Mouse (Mus musculus): Measurements from ENCODE around the gene Asxl1.
A peak's percentile ranks its signal among the peaks of the same experiment; 100 is the strongest.

Gene Asxl1

DNA sequence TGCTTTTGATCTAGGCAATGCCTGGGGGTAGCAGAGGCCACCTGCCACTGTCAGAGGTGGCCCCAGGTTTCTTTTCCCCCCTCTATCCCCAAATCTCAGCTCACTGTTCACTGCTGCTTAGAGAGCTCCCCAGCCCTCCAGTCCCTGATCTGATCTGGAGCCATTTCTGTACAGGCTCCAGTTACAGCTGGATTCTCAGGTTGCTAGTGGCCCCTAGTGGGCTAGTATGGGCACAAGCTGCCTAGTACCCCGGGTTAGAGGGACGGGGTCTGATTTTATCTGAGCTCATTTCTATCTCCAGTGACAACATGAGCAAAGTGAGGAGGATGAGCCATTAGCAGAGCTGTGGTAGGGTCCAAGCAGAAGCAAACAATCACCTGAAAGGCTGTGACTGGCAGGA, 69.0 kb downstream of the Asxl1 start:
- peak; percentile 58 for DNase-seq (ENCODE audit: low spot score)

DNA sequence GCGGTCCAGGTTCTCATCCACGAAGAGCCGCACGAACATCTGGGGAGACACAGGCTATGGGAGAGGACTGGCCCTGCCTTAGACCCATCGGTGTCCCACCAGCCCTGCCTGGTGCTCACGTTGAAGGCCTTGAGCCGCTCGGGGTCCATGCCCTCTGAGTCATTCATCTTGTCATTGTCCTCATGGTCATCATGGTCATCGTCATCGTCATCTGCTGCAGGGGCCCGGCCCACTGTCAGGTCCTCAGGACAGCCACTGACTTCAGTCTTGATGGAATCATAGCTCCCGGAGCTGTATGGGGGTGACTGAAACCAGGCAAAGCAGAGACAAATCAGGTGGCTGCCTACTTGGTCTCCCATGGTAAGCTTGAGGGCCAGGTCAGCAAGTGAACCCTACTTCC, 72.2 kb downstream of the Asxl1 start:
- DNase-seq (ENCODE audit: low spot score): no peak

DNA sequence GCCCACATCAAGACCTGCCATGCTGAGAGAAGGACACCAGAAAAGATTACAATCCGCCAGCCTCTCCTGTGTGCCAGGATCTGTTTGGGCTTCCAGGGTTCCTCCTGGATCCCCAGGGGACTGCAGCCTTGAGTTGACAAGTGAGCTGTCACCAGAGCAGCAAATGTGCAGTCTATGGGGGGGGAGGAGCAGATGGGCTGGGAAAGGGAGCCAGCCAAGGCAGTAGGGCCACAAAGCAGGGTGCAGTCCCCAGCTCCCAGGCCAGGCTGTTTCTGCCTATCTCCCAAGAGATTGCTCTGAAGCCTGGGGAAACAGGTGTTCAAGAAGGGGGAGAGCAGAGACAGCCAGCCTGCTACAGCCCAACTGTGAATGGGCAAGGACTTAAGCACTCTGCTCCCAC, 72.8 kb downstream of the Asxl1 start:
- DNase-seq (ENCODE audit: low spot score): no peak

DNA sequence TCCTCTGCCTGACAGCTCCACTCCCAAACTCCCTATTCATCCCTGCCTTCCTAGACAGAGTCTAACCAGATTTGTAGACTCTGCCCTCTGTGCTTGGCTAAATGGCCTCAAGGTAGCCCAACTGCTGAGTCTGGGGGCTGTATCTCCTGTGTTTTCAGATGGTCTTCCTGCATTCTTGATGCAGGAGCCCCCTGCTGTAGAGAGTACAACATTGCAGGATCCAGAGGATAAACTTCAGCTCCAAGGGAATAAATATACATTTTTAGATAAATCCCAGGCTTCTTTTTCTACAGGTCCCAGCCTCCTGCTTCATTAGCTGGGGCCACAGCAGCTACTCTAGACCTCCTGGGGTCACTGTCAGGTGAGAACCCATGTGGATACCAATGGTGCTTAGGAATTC, 75.6 kb downstream of the Asxl1 start:
- peak; percentile 58 for DNase-seq (ENCODE audit: low spot score)

DNA sequence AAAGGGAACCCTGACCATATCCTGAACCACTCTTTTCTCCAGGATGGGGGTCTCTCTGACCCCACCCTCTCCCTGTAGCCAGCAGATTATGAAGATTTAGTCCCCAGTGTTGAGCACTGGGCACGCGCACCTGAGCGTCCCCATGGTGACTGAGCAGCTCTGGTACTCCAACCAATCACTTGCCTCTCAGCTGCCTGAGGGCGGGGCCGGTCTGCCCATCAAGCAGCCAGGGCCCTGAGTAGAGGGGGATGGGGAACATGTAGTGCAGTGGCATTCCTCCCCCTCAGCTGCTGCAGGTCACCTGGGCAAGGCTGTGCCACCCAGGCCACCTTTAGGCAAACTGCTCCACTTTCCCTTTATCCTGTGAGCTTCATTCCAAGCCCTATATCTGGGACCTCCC, 76.4 kb downstream of the Asxl1 start:
- peak; percentile 44 for DNase-seq (ENCODE audit: low spot score)

DNA sequence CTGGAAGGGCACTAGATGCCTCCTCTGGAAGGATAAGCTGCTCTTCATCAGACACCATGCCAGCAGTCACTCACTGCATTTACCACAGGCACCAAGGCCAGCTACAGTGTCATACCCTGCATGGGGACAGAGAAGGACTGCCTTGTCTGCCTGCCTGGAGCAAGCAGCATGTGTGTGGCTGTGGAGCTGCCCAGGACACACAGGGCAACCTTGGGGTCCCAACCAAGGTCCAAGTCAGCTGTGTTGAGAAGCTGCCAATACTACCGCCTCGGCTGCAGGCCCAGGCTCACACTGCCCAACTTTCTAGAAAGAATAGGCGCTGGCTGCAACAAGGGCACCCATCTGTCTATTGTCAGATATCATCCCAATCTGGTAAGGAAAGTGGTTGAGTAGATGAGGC, 77.5 kb downstream of the Asxl1 start:
- DNase-seq (ENCODE audit: low spot score): no peak

DNA sequence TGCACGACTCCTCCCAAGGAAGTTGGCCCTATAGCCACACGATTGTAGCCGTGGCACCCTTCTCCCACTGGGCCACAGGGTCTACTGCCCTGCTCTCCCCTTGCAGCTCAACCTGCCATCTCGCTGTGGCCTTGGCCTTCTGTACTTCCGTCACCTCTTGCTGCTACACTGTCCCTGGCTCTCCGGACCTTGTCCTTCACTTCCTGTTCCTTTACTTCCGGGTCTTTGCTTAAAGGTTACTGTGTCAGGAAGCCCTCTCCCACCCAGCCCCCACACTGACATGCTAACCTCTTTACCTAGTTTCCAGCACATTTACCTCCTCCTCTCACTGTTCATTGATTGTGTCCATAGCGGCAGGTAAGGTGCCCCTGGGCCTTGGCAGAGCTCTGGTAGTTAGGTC, 78.9 kb downstream of the Asxl1 start:
- DNase-seq (ENCODE audit: low spot score): no peak

DNA sequence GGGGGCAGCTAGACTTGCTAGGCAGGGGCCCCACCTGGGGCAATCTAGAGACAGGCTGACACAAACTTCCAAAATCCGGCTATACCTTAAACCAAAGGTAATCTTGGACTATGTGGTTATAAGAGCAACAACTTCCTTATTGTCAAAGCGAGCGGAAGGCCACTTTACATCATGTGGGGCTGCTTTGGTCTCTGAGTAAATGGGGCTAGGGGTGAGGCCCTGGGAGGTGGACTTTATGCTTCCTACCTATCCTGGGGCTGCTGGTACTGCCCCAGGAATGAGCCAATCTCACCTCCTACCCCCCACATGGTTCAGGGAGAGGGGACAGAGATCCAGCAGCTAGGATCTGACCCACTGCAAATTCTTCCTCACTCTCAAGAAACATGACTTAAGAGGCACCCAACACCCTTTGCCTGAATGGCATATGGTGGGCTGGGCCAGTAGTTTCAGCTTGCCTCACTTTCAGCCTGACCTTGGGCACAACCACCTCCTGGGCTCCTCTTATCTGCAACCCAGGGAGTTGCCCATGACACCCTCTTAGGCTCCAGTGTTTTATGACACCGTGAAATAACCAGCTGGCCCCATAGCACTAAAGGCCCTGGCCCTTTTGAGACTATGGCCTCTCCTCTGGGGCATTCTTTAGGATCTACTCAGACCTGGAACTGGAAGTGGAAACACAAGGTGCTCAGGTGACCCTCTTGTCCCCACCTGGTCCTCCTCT, 79.7 kb downstream of the Asxl1 start:
- DNase-seq (ENCODE audit: low spot score): no peak

DNA sequence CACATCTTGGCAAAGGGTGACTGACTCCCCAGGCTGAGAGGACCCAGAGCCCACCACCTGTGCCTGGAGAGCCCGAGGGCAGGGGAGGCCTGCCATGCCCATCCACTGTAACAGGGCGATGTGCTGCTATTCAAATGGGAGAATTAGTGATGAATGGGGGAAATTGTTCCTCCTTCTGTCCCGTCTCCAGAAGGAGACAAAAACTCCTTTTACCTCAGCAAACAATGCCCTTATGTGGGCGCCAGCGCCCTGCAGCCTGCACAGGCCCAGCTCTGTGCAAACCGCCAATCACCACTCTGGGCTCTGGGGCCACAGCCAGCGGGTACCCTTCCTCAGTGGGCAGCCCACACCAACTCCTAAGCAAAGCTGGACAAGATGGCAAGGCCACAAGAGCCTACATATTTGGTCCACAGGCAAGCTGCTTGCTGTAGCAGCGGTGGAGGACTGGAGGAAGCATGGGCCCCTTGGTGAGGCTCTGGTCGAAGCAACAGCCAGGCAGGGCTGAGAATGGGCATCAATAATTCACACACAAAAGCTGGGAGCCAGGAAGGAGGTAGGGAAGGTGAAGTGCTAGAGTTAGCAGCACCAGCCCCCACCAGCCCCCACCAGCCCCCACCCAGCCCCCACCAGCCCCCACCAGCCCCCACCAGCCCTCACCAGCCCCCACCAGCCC, 80.5 kb downstream of the Asxl1 start:
- peak; percentile 40 for DNase-seq (ENCODE audit: low spot score)

DNA sequence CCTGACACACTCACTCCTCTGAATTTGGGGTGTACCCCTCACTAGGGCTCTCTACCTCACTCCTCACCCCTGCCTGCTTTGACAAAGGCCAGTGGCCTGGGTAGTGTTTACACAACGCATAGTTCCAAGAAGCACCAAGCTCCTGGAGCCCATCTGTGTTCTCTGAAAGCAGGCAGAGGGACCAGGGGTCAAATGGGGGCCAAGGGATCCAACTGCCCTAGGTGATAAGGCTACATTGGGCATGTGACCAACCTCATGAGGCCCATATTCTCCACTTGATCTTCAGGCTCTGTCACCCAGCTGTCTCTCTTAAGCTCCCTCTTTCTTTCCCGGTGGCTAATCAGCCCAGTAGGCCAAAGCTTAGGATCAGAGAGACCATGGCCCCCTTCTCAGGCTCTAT, 81.3 kb downstream of the Asxl1 start:
- DNase-seq (ENCODE audit: low spot score): peak; percentile 77

DNA sequence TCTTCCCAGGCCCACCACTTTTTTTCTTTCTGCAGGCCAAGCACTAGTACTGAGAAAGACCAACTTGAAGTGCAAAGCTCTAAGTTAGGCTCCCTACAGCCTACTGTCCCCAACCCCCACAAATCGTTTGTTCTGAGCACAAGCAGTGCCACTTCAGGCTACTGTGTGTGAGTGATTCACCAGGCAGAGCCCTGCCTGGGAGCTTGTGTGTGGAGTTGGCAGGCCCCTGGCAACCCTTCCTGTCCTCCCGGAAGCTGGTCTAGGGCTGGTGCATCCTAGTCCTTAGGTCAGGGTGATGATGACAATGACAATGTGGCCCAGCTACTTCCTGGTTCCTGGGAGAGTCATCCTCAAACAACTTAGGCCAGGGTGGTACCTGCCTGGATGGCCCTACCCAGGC, 82.9 kb downstream of the Asxl1 start:
- DNase-seq (ENCODE audit: low spot score): no peak

DNA sequence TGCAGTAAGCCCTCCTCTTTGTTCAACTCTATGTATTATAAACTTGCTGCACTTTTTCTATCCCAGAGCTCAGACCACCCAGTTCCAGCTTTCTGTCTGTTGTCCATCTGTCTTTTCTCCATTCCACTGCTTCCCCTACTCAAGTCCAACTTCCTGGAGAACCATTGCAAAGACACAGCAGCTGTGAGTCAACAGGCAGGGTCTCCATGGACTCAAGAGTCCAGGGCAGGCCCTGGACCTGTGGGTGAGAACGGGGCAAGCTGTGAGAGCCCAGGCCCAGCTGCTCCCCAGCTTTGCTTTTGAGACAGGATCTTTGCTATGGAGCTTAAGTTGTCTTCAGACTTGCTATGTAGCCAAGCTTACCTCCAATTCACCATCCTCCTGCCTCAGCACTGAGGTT, 84.9 kb downstream of the Asxl1 start:
- no peak for DNase-seq (ENCODE audit: low spot score)

DNA sequence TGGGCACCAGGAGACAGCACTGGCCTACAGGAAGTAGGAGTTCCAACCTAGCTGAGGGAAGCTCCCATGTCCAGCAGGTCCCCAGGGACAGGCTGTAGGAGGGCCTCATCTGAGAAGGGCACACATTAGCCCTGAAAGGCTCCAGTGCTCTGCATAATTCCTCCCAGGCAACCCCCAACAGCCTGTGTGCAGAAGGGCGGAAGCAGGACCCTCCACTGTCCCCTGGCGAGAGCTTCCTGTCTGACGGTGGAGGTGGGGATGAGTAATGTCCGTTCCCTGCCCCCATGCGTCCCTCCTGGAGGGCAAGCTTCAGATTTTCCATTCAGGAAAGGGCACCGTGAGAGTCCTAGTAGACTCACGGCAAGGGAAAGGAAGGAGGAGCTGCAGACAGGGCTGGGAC, 86.9 kb downstream of the Asxl1 start:
- DNase-seq (ENCODE audit: low spot score): peak; percentile 52

DNA sequence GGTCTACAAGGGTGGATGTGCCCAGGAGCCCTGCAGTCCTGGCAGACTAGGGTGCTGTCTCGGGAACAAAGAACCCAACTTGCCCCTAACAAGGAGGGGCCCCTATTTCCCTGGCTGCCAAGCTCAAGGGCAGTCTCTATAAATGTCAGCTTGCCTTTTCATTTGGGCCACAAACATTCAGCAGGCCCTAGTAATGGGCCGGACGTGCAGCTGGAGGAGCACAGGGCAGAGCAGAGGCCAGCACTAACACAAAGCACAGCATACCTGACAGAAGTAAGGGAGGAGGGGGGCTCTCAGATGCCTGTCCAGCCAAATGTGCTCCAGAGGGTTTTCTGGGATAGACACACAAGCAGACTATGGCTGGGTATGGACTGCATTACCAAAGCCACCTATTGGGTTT, 88.2 kb downstream of the Asxl1 start:
- DNase-seq (ENCODE audit: low spot score): no peak

DNA sequence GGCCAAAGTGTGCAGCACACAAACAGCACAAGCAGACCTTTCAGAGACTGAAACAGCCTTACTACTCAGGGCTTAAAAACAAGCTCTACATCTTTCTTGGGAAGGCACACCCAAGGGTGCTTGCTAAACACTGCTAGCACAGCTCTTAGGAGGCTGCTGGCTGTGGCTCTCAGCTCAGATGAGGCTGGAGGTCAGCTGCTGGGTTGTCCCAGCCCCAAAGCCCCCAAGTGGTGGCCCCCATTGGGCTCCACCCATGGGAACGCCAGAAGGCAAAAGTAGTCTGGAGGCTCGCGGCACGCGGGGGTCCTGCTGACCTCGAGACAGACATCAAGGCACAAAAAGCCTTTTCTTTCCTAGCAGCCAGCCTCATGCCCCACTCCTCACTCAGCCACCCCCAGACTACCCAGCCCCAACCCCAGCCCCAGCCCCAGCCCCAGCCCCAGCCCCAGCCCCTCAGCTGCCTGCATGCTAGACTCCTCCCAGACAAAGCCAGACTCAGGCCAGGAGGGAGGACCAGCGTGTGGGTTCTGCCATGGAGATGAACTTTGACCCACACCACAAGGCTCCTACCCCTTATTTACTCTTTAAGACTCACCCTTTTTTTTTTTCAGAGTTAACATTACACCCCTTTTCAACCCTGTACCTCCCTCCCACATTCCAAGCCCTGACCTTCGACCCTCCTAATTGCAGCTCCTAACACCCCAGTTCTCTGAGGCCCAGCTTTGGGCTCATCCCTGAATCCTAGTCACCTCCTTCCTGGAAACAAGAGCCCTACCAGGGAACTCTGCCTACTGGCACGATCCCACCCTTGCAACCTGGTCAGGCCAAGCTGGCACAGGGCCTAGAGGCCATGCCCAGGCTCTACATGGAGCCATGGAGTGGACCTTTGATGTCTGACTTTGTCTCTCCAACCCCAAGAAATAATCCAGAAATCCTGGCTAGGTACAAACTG, 89.5 kb downstream of the Asxl1 start:
- DNase-seq (ENCODE audit: low spot score): peak; percentile 69

DNA sequence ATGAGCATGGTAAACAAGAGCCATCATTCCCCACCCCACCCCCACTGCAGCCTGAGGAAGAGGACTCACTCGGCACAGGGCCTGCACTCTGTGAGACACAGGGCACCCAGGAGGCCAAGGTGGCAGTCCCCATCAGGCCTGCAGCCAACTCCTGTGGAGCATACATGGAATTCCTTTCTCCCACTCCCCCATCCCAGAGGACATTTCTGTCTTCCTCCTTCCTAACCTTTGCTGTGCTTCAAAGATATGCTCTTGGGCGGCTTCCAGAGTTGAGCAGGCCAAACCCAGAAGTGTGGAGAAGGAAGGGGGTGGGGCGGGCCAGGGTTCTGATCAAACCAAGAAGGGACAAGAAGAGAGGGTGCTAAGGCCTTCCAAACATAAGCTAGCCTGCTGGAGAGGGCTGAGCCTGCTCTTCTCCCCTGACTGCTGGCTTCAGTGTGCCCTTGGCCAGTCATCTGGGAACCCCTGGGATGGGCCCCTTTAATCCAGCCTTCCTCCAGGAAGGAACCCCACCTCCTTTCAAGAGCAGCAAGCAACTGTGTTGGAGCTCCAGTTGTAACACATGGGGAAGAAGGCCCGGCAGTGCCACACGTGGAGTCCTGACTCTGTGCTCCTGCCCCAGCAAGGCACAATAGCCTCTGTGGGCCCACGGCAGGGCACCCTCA, 91.1 kb downstream of the Asxl1 start:
- DNase-seq (ENCODE audit: low spot score): peak; percentile 34

DNA sequence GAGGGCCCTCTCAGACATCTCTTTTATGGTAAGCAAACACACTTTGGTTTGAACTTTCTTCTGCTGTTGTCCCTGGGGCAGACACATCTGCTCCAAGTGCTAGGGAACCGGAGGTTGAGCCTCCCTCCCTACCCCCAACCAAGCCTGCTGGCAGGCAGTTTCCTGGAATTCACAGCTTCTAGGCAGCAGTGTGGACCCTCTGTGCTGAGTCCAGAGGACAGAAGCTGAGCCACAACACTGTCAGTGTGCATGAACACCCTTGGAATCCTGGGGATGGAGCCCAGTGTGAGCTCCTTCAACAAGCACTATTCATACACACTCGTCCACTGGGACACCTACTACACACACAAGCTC, 91.7 kb downstream of the Asxl1 start:
- DNase-seq (ENCODE audit: low spot score): no peak

DNA sequence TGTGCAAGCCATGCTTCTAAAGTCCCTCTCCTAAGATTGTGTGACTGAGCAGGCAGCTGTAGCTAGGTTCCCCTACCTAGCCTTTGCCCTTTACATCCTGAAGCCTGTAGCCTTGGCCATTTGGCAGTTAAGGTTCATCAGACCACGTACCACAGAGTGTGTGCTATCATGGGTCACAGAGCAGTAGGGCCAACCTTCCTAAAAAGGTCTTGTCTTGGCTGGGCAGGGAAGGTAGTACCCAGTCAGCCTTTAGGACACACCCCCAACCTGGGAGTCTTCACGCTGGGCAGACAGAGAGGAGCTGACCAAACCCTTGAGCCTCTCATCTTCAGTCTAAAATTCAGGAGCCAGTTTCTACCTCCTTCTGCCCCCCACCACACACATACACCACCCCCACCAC, 95.1 kb downstream of the Asxl1 start:
- DNase-seq (ENCODE audit: low spot score): no peak

DNA sequence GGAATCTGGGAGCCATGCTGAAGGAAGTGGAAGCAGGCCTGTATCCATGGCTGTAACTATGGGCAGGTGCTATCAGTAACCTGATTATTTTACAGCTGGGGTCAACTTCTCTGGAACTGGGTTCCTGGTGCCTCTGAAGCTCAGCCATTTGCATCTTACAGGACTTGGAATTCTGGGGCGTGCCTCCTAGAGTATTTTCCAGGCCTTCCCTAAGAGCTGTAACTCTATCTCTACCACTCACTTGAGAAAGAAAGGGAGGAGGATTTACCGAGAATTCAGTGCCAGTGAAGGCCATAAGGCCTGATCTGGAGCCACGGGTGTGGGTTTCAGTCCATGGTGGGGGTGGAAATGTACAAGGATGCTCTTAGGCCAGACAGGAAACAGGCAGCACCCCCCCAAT, 95.6 kb downstream of the Asxl1 start:
- DNase-seq (ENCODE audit: low spot score): no peak

DNA sequence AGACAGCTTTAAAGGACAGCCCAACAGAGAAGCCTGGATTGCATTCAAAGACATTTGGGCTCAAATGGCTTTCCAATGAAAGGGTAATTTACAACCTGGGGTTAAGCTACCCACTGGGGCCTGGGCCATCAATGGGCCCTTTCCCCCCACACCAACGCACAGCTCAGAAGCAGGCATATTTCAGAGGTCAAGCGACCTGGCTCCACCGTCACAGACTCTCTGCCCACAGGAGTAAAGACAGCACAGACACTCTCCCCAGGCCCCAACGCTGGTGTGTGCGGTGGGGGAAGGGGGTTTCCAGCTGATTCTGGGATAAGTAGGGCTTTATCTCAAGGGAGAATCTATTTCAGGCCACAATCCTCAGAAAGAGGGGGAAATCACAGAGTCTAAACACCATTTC, 97.1 kb downstream of the Asxl1 start:
- peak; percentile 51 for DNase-seq (ENCODE audit: low spot score)

DNA sequence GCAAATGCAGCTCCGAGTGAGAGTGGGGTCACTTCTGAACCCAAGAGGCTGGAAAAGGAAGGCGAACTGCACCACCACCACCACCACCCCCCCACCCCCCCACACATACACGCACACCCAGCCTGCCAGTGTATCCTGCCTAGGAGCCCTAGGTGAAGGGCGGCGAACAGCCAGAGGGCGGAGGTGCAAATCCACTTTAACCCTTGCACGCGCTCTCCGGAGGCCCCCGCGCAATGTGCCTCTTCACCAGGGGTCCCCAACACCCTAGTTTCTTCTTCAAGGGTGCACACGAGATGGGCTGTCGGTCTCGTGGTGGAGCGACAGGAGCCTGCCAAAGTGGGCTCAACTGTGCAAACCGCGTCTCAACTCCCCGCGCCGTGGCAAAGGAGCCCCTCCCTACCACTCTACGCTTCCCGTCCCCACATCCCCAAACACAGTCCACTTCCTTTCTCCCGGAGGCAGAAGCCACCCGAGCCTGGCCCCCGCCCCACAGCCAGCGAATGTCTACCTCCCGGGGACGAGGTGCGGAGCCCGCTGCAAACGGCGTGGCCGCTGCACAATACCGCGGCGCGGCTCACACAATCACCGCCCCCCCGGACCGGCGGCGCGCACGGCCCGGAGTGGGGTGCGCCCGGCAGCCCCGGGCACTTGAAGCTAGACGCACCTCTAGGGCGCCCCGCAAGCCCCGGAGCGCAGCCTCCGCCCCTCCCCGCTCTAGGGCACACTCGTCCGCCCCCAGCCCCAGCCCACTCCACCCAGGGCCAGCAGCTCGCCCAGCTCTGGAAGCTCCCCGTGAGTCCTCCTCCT, 98.0 kb downstream of the Asxl1 start:
- DNase-seq (ENCODE audit: low spot score): peak; percentile 45
